Mouse (Mus musculus): ENCODE measurements at regions not wholly inside any gene's neighbourhood (a gene's known extent, or its start where the extent isn't known, plus 50 kb on each side); places are given as distances from the start of the nearest gene placed in this dataset.

DNA sequence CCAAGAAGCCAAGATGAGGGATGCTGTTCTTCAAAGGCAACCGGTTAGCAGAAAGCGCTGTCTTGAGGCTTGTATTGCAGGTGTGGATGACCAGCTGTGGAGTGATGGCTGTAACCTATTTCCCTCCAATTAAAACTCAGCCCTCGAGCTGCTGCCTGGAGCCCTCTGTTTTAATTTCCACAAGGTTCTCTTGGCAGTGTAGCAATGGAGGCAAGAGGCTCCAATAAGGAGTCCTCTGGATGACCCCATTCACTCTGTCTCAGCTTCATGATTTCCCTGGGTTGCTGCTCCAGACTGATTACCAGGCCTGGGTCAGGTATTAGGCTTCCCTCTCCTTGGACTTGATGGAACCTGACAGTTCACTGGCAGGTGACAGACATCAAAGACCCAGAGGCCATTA lies 548.5 kb downstream of the Psat1 start:
- no peak for TF ChIP-seq CTCF (IDR thresholded peaks at IDR 0.05)
- DNase-seq (ENCODE audit: extremely low spot score in 1 of 2, low spot score in 2 of 2): no peak
- Histone ChIP-seq H3K4me3 (no peak overlapping the region), H3K27ac (no peak overlapping the region)
- intact Hi-C loops (cut with DNase I): no loop called here

DNA sequence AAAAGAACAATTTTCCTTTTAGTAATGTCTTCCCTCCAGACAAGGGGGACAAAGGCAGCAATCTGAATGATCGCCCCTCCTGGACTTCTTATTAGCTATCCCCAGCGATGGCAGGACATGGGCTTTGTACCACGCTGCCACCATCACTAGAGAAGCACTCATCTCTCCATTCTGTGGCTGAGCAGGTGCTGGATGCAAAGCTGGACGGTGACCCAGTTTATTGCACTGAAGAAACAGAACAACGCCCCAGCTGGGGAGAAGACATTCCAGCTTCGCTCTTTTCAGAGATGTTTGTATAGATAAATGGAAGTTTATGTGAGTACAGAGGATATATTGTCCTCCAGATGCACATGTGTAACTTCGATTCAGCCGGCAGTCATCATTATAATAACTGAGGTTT lies 575.5 kb downstream of the Psat1 start:
- no peak overlapping the region for H3K4me3 ChIP-seq
- H3K27ac ChIP-seq: no peak overlapping the region
- no peak for DNase-seq (ENCODE audit: extremely low spot score in 1 of 2, low spot score in 2 of 2)
- intact Hi-C loops (cut with DNase I): no loop called here
- TF ChIP-seq CTCF (IDR thresholded peaks at IDR 0.05): no peak

DNA sequence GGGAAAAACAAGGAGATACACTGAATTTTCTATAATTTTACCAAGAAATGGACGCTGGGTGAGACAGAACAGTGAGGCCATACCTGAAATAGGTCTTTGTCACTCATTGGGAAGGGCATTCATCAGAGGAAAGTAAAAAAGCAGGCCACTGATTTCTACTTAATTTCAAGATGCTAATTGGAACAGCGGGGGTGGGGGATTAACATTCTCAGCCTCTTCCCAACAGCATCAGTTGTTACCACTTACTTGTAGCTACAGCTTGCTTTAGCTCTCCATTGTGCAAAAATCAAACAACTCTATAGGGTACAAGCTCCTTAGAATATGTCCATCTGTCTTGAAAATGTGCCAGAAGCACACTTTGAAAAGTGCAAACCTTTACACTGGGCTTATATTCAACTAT lies 580.2 kb downstream of the Psat1 start:
- Histone ChIP-seq H3K27ac (no peak overlapping the region), H3K4me3 (no peak overlapping the region)
- TF ChIP-seq CTCF (IDR thresholded peaks at IDR 0.05): no peak
- DNase-seq (ENCODE audit: extremely low spot score in 1 of 2, low spot score in 2 of 2): no peak
- intact Hi-C loops (cut with DNase I): no loop called here

DNA sequence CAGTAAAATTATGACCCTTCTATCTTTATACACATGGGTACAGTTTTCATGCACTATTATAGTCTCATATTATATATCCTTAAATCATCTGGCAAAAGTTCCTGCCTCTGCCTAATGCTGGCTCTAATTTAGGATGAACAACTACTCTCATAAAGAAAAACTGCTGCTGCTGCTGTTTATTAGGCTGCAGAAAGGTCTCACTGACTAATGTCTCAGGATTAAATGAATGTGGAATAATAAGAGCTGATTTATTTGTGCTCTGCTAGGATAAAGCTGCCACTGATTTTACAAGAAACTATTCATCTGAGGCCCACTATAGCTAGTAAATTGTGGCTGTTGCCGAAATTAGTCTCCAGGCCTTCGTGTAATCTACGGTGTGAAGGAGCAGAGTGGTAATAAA lies 590.0 kb downstream of the Psat1 start:
- intact Hi-C loops (cut with DNase I): no loop called here

DNA sequence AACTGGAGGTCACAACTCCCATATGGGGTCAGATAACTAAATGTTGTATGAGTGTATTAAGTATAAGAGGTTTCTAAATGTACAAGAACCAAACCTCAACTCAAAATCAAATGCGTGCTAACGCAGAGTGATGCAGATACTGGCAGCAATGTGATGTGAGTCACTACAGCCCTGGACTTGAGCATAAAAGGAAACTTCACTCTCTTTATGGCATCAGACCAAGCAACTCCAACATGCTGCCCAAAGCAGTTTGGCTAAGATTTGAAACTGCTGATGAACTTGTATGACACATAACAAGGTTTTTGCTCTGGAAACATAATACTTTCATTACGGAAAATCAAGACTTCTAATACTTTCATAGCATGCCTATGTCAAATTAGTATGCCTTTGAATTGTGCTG lies 598.8 kb downstream of the Psat1 start:
- Histone ChIP-seq H3K4me3 (no peak overlapping the region), H3K27ac (no peak overlapping the region)
- TF ChIP-seq CTCF (IDR thresholded peaks at IDR 0.05): no peak
- DNase-seq (ENCODE audit: extremely low spot score in 1 of 2, low spot score in 2 of 2): no peak
- intact Hi-C loops (cut with DNase I): no loop called here

More for the DNA sequence above, 590.0 kb downstream of the Psat1 start:
- no peak overlapping the region for H3K4me3 ChIP-seq
- no peak overlapping the region for H3K27ac ChIP-seq
- DNase-seq (ENCODE audit: extremely low spot score in 1 of 2, low spot score in 2 of 2): no peak
- no peak for TF ChIP-seq CTCF (IDR thresholded peaks at IDR 0.05)

DNA sequence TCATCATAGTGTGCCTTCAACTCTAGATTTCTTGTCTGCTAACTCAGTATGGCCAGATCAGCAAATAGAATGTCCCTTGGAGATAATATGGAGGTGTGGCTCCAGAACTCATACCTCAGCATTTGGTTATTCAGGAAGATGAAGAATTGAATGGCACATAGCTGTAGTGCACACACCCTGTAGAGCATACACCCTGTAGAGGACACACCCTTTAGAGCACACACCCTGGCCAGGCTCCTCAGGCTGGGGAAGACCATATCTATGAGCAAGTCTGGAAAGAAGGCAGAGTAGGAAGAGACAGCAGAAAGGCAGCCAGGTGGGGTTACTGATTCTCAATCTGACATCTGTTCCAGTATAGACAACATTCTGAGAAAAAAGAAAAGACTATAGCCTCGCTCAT lies 604.9 kb downstream of the Psat1 start:
- no peak for DNase-seq (ENCODE audit: extremely low spot score in 1 of 2, low spot score in 2 of 2)
- intact Hi-C loops (cut with DNase I): no loop called here
- Histone ChIP-seq H3K27ac (no peak overlapping the region), H3K4me3 (no peak overlapping the region)
- no peak for TF ChIP-seq CTCF (IDR thresholded peaks at IDR 0.05)

DNA sequence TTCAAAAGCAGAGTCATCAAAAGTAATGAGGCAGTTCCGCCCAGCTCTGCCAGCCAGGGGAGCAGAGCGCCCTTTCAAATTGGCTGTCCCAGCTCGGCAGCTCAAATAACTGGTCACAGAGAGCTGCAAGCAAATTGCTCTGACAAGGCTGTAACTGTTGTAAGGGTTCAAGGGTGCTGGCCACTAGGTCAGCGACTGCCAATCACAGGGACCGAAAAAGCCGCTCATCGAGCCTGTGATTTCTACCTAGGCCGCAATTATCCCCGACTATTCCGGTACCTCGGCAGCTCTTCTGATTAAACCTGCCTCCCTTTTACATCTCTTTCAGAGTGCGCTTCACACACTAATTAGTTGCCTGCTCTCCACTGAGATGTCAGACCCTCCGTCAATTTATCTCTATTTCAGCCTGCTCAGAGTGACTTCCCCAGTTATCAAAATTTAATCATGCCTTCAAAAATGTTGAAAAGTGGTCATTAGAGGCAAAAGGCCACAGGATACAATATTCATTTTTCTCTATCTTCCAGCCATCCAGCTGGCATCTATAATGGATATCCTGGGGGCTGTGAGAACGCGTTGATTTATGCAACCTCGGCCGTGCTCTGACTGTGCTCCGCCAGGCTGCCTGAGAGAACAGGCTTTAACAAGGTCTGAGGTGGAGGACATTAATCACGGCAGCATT lies 606.7 kb downstream of the Psat1 start:
- intact Hi-C loops (cut with DNase I): no loop called here
- TF ChIP-seq CTCF (IDR thresholded peaks at IDR 0.05): no peak
- H3K27ac ChIP-seq: no peak overlapping the region
- no peak overlapping the region for H3K4me3 ChIP-seq
- DNase-seq (ENCODE audit: extremely low spot score in 1 of 2, low spot score in 2 of 2): peak in 1 of 2 experiments; percentile 15

DNA sequence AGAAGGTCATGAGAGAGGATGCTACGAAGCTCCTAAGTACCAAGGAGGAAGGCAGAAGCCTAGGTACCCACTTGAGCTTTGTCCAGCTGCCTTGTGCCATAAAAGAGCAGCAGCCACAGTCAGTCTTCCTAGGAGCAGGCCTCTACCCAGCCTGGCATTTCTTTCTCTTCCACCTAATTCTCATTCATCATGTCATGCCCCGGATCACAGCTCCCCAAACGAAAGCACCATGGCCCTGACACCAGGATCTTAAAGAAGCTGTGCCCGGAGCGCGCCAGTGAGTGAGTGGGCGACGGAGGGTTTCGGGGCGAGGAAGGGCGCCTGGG lies 607.2 kb downstream of the Psat1 start:
- Histone ChIP-seq H3K27ac (no peak overlapping the region), H3K4me3 (no peak overlapping the region)
- no peak for DNase-seq (ENCODE audit: extremely low spot score in 1 of 2, low spot score in 2 of 2)
- TF ChIP-seq CTCF (IDR thresholded peaks at IDR 0.05): no peak
- intact Hi-C loops (cut with DNase I): no loop called here

DNA sequence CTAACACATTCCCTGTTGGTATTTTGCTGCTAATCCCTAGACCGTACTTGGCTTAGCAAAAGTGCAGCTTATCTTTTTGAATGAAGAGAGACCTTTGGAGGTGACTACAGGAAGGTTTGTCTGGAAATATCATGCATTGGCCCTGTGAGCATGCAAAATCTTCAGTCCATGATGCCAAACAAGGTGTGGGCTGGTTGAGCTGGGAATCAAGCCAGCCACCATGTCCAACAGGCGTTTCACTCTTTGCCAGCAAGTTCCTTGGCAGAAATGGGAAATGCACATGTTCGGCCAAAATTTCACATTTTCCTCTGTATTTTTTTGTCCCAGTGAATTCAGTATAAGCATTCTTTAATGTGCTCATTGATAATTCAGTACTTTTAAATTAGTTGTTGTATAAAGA lies 617.0 kb downstream of the Psat1 start:
- intact Hi-C loops (cut with DNase I): no loop called here
- no peak overlapping the region for H3K27ac ChIP-seq

DNA sequence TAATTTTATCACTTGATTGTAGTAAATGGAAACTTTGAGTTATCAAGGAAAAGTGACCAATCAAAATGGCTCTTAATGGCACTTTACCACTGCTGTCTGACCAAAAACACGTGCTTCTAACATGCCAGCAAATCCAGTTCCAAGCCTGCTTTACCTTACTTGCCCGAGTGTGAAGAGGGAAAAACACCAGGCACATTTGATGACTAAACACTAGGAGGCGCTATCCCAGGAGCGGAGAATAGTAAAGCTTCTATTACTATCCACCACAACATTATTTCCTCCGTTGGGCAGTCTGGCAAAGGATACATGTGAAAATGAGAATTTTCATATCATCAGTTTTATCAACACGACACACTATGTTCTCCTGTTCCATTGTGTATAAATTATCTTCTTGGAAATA lies 647.7 kb downstream of the Psat1 start:
- DNase-seq (ENCODE audit: extremely low spot score in 1 of 2, low spot score in 2 of 2): no peak
- intact Hi-C loops (cut with DNase I): no loop called here
- TF ChIP-seq CTCF (IDR thresholded peaks at IDR 0.05): peak; percentile 42
- no peak overlapping the region for H3K4me3 ChIP-seq
- no peak overlapping the region for H3K27ac ChIP-seq

More for the DNA sequence above, 617.0 kb downstream of the Psat1 start:
- no peak overlapping the region for H3K4me3 ChIP-seq
- DNase-seq (ENCODE audit: extremely low spot score in 1 of 2, low spot score in 2 of 2): peak in 1 of 2 experiments; percentile 20
- no peak for TF ChIP-seq CTCF (IDR thresholded peaks at IDR 0.05)

DNA sequence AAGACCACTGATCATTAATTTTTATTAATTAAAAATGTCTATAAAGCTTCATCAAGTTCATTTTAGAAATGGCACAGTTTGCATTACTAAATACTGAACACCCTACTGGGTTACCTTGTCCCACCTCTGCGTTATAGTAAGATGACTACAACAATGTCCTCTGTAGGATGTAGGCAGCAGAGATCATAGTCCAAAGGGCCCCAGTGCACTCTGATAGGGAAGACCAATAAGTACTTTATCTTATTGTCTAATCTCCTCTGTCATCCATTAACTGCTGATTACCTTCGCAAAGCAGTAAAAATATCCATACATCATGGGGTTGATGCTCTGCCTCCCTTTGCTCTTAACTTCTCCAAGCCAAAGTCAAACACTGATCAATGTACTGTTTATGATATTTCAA lies 662.1 kb downstream of the Psat1 start:
- intact Hi-C loops (cut with DNase I): no loop called here

DNA sequence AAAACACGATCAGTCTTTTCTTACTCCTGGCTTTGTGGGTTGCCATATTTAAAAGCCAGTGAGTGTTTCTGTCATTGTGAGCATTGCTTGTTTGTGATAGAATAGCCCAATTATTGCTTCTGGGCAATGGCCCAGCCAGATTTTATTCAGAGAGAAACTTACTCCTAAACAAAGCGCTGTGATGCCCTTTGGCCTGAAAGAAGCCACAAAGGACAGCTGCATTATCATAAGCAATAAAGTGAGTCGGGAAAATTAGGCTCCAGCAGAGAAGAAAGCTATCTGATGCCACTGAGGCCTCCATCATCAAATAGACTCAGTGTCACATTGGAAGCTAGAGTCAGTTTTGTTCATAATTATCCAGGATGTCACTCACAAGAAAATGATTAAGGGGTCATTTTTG lies 644.9 kb upstream of the Tle4 start:
- intact Hi-C loops (cut with DNase I): no loop called here
- no peak for TF ChIP-seq CTCF (IDR thresholded peaks at IDR 0.05)
- no peak for DNase-seq (ENCODE audit: extremely low spot score in 1 of 2, low spot score in 2 of 2)
- no peak overlapping the region for H3K4me3 ChIP-seq
- H3K27ac ChIP-seq: no peak overlapping the region

More for the DNA sequence above, 662.1 kb downstream of the Psat1 start:
- H3K27ac ChIP-seq: no peak overlapping the region
- no peak overlapping the region for H3K4me3 ChIP-seq
- no peak for TF ChIP-seq CTCF (IDR thresholded peaks at IDR 0.05)
- no peak for DNase-seq (ENCODE audit: extremely low spot score in 1 of 2, low spot score in 2 of 2)

DNA sequence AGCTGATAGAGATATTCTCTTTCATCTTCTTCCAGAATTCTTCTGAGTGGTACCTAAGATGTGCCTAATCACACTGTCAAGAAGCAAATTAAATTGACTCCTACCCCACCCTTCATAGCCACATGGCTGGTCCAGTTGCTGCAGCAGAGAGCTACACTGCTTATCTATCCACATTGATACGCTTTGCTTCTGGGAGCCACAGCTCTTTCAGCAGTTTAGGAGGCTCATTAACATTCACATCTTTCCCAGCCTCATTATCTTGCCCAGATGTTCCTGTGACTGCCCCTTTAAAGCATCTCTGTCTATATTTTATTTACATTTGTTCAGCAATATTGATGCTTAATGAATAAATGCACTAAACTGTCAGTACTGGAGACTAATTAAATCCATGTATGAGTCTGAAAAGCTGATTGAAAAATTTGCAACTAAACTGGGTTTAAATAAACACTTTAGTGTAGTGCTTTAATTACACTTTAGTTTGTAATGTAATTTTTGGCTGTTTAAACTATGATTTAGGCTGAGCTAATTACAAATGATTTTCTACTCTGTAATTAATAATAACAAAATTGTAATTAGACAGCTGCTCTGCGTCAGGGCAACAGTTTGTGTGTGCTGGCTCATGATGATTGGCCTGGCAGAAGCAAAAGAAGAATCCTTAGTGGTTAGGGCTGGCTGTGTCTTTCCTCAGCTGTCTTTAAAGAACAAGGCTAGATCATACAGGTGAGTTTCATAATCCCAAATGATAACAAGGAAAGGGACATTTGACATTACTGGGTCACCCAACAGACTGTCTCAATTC lies 632.5 kb upstream of the Tle4 start:
- intact Hi-C loops (cut with DNase I): no loop called here
- Histone ChIP-seq H3K27ac (no peak overlapping the region), H3K4me3 (no peak overlapping the region)
- no peak for DNase-seq (ENCODE audit: extremely low spot score in 1 of 2, low spot score in 2 of 2)
- TF ChIP-seq CTCF (IDR thresholded peaks at IDR 0.05): no peak
